Mouse (Mus musculus): ENCODE results near the gene Akap8l. TPM values are rescaled to one million over a fixed set of nuclear protein-coding genes. Genes with fewer than 3 reads are reported as not detected.

The Akap8l gene
- polyA plus RNA-seq, 1 experiment from 2014 or later = 170 TPM

- H3K4me2 ChIP-seq = no peak overlapping the region
- no peaks in the 10 kb centered on the region for H3K9me3 ChIP-seq (replicated peaks)
- no peak for ATAC-seq (ENCODE audit: low FRiP score)
- WGBS = 82% methylated on average over 15 of the region's 15 CpGs
- no peaks in the 10 kb centered on the region for H3K27me3 ChIP-seq (replicated peaks)
- no peaks in the 10 kb centered on the region for H3K4me1 ChIP-seq
- no peak overlapping the region for H3K4me3 ChIP-seq (replicated peaks)
- H3K27ac ChIP-seq (replicated peaks) = no peak overlapping the region
- H3K36me3 ChIP-seq = peaks cover 49% of the 10 kb centered on the region
- H3K9ac ChIP-seq (replicated peaks) = no peak overlapping the region
Observed at GRCm38 (mm10) chr17:32376475-32376874, 26.1 kb upstream of the Akap8l start.

- no peaks in the 10 kb centered on the region for H3K27me3 ChIP-seq (replicated peaks)
- peaks cover 15% of the 10 kb centered on the region; the same call in 1 of the 2 replicates for H3K36me3 ChIP-seq
- 23% methylated on average over 12 of the region's 17 CpGs for WGBS
- no peak for ATAC-seq (ENCODE audit: low FRiP score)
- H3K4me1 ChIP-seq = peaks cover 7% of the 10 kb centered on the region
- peak overlapping the region; percentile 38 for H3K4me2 ChIP-seq
- no peaks in the 10 kb centered on the region for H3K9me3 ChIP-seq (replicated peaks)
- H3K27ac ChIP-seq (replicated peaks) = no peak overlapping the region
- H3K4me3 ChIP-seq (replicated peaks) = no peak overlapping the region
- H3K9ac ChIP-seq (replicated peaks) = no peak overlapping the region
Observed at GRCm38 (mm10) chr17:32368991-32369578, 18.7 kb upstream of the Akap8l start.

- ATAC-seq (ENCODE audit: low FRiP score) = no peak
- no peak overlapping the region for H3K4me3 ChIP-seq (replicated peaks)
- no peaks in the 10 kb centered on the region for H3K9me3 ChIP-seq (replicated peaks)
- peaks cover 18% of the 10 kb centered on the region for H3K4me1 ChIP-seq
- H3K27me3 ChIP-seq (replicated peaks) = no peaks in the 10 kb centered on the region
- WGBS = 94% methylated on average over 11 of the region's 11 CpGs
- H3K9ac ChIP-seq (replicated peaks) = no peak overlapping the region
- no peak overlapping the region for H3K4me2 ChIP-seq
- no peak overlapping the region for H3K27ac ChIP-seq (replicated peaks)
- peaks cover 15% of the 10 kb centered on the region; the same call in 1 of the 2 replicates for H3K36me3 ChIP-seq
Observed at GRCm38 (mm10) chr17:32367706-32368105, 17.3 kb upstream of the Akap8l start.

GRCm38 (mm10) chr17:32365296-32365695 lies 14.9 kb upstream of the Akap8l start:
- 0 out of 2 replicates have a peak overlapping the region, but pooled peaks have one; percentile 75 for H3K4me2 ChIP-seq
- peaks cover 29% of the 10 kb centered on the region for H3K36me3 ChIP-seq
- H3K4me3 ChIP-seq (replicated peaks) = no peak overlapping the region
- no peak for ATAC-seq (ENCODE audit: low FRiP score)
- H3K27ac ChIP-seq (replicated peaks) = no peak overlapping the region
- no peak overlapping the region for H3K9ac ChIP-seq (replicated peaks)
- 78% methylated on average over 1 of the region's 1 CpGs for WGBS
- H3K27me3 ChIP-seq (replicated peaks) = no peaks in the 10 kb centered on the region
- no peaks in the 10 kb centered on the region for H3K9me3 ChIP-seq (replicated peaks)
- peaks cover 31% of the 10 kb centered on the region for H3K4me1 ChIP-seq

- Histone ChIP-seq H3K9ac (replicated peaks) (no peak overlapping the region), H3K27ac (replicated peaks) (peak overlapping the region; percentile 83), H3K27me3 (replicated peaks) (no peaks in the 10 kb centered on the region), H3K4me1 (peaks cover 31% of the 10 kb centered on the region), H3K4me3 (replicated peaks) (peak overlapping the region; percentile 89), H3K9me3 (replicated peaks) (no peaks in the 10 kb centered on the region), H3K36me3 (peaks cover 33% of the 10 kb centered on the region), H3K4me2 (peak overlapping the region; percentile 75)
- WGBS = 57% methylated on average over 5 of the region's 5 CpGs
- peak; percentile 9 for ATAC-seq (ENCODE audit: low FRiP score)
Observed at GRCm38 (mm10) chr17:32364850-32365249, 14.4 kb upstream of the Akap8l start.

- Histone ChIP-seq H3K36me3 (peaks cover 38% of the 10 kb centered on the region), H3K4me2 (peak overlapping the region; percentile 75), H3K4me1 (peaks cover 31% of the 10 kb centered on the region), H3K9ac (replicated peaks) (peak overlapping the region; percentile 91), H3K4me3 (replicated peaks) (peak overlapping the region; percentile 89), H3K9me3 (replicated peaks) (no peaks in the 10 kb centered on the region), H3K27ac (replicated peaks) (peak overlapping the region; percentile 83), H3K27me3 (replicated peaks) (no peaks in the 10 kb centered on the region)
- under 1% methylated on average over 29 of the region's 47 CpGs for WGBS
- peak; percentile 94 for ATAC-seq (ENCODE audit: low FRiP score)
Observed at GRCm38 (mm10) chr17:32364331-32364730, 13.9 kb upstream of the Akap8l start.

GRCm38 (mm10) chr17:32363821-32364301 lies 13.5 kb upstream of the Akap8l start:
- Histone ChIP-seq H3K9me3 (replicated peaks) (no peaks in the 10 kb centered on the region), H3K27ac (replicated peaks) (peak overlapping the region; percentile 83), H3K4me3 (replicated peaks) (peak overlapping the region; percentile 89), H3K9ac (replicated peaks) (peak overlapping the region; percentile 91), H3K4me2 (peak overlapping the region; percentile 75), H3K27me3 (replicated peaks) (no peaks in the 10 kb centered on the region), H3K36me3 (peaks cover 43% of the 10 kb centered on the region), H3K4me1 (peaks cover 31% of the 10 kb centered on the region)
- under 1% methylated on average over 23 of the region's 50 CpGs for WGBS
- ATAC-seq (ENCODE audit: low FRiP score) = peak; percentile 60

- 90% methylated on average over 4 of the region's 4 CpGs for WGBS
- Histone ChIP-seq H3K27ac (replicated peaks) (no peak overlapping the region), H3K36me3 (peaks cover 52% of the 10 kb centered on the region), H3K9me3 (replicated peaks) (no peaks in the 10 kb centered on the region), H3K4me3 (replicated peaks) (peak overlapping the region; percentile 89), H3K4me2 (peak overlapping the region; percentile 75), H3K27me3 (replicated peaks) (no peaks in the 10 kb centered on the region), H3K4me1 (peaks cover 31% of the 10 kb centered on the region), H3K9ac (replicated peaks) (0 out of 2 replicates have a peak overlapping the region, but pooled peaks have one; percentile 91)
- no peak for ATAC-seq (ENCODE audit: low FRiP score)
Observed at GRCm38 (mm10) chr17:32362686-32363085, 12.3 kb upstream of the Akap8l start.

GRCm38 (mm10) chr17:32359928-32360327 lies 9.5 kb upstream of the Akap8l start:
- H3K36me3 ChIP-seq = peaks cover 67% of the 10 kb centered on the region
- WGBS = 89% methylated on average over 18 of the region's 18 CpGs
- no peak overlapping the region for H3K4me2 ChIP-seq
- no peak overlapping the region for H3K4me3 ChIP-seq (replicated peaks)
- H3K27ac ChIP-seq (replicated peaks) = no peak overlapping the region
- H3K27me3 ChIP-seq (replicated peaks) = no peaks in the 10 kb centered on the region
- peaks cover 28% of the 10 kb centered on the region for H3K4me1 ChIP-seq
- ATAC-seq (ENCODE audit: low FRiP score) = no peak
- H3K9me3 ChIP-seq (replicated peaks) = no peaks in the 10 kb centered on the region
- no peak overlapping the region for H3K9ac ChIP-seq (replicated peaks)

- WGBS = 96% methylated on average over 6 of the region's 6 CpGs
- H3K9ac ChIP-seq (replicated peaks) = no peak overlapping the region
Observed at GRCm38 (mm10) chr17:32358943-32359340, 8.5 kb upstream of the Akap8l start.

GRCm38 (mm10) chr17:32358192-32358942 lies 8.0 kb upstream of the Akap8l start:
- H3K27ac ChIP-seq (replicated peaks) = no peak overlapping the region
- H3K4me1 ChIP-seq = peaks cover 27% of the 10 kb centered on the region
- H3K4me2 ChIP-seq = no peak overlapping the region
- ATAC-seq (ENCODE audit: low FRiP score) = no peak
- H3K9ac ChIP-seq (replicated peaks) = no peak overlapping the region
- H3K4me3 ChIP-seq (replicated peaks) = no peak overlapping the region
- peaks cover 79% of the 10 kb centered on the region for H3K36me3 ChIP-seq
- H3K27me3 ChIP-seq (replicated peaks) = no peaks in the 10 kb centered on the region
- no peaks in the 10 kb centered on the region for H3K9me3 ChIP-seq (replicated peaks)
- WGBS = 96% methylated on average over 7 of the region's 7 CpGs

More at GRCm38 (mm10) chr17:32358943-32359340, 8.5 kb upstream of the Akap8l start:
- Histone ChIP-seq H3K4me2 (no peak overlapping the region), H3K9me3 (replicated peaks) (no peaks in the 10 kb centered on the region), H3K27me3 (replicated peaks) (no peaks in the 10 kb centered on the region), H3K36me3 (peaks cover 76% of the 10 kb centered on the region), H3K4me1 (peaks cover 30% of the 10 kb centered on the region), H3K27ac (replicated peaks) (no peak overlapping the region), H3K4me3 (replicated peaks) (no peak overlapping the region)
- no peak for ATAC-seq (ENCODE audit: low FRiP score)
